Mouse (Mus musculus): ENCODE measurements around the gene Tspyl1. TPM values are rescaled to one million over a fixed set of nuclear protein-coding genes. Genes with fewer than 3 reads are reported as not detected.

Tspyl1 gene
- polyA plus RNA-seq, 1 experiment from 2014 or later: 125 TPM

GRCm38 (mm10) chr10:34317217-34317606, 35.2 kb downstream of the Tspyl1 start:
- Histone ChIP-seq H3K4me3 (ENCODE audit: low read length) (no peak overlapping the region), H3K9me3 (ENCODE audit: control insufficient read depth, low read length) (no peaks in the 10 kb centered on the region), H3K4me2 (ENCODE audit: low read length) (peak overlapping the region; percentile 52), H3K27me3 (replicated peaks; ENCODE audit: control insufficient read depth, insufficient read depth, low read length) (no peaks in the 10 kb centered on the region), H3K27ac (ENCODE audit: low read depth, low read length) (peak overlapping the region; percentile 78; the same call in 1 of the 2 replicates), H3K9ac (ENCODE audit: low read depth, low read length) (no peak overlapping the region), H3K36me3 (ENCODE audit: control insufficient read depth, insufficient read depth, low read length) (no peaks in the 10 kb centered on the region), H3K4me1 (ENCODE audit: control insufficient read depth, insufficient read depth, low read depth, low read length) (peaks cover 14% of the 10 kb centered on the region)
- ATAC-seq: no peak; the same call in 1 of the 2 replicates
- 14% methylated on average over 2 of the region's 2 CpGs for WGBS

DNA sequence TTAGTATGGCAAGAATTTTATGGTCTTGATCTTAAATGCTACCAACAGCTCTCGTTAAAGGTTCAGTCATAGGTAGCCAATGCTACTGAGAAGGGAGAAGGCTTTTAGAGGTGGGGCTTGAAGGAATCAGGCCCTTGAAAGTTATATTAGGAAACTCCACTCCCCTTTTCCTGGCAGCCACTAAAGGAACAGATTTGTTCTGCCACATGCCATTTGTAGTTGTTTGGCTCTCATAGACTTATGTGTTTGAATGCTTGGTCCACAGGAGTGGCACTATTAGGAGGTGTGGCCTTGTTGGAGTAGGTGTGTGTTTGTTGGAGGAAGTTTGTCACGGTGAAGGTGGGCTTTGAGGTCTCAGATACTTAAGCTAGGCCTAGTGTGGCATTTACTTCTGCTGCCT, 38.8 kb downstream of the Tspyl1 start:
- no peak for ATAC-seq
- 92% methylated on average over 2 of the region's 2 CpGs for WGBS
- peaks cover 8% of the 10 kb centered on the region for H3K4me1 ChIP-seq (ENCODE audit: control insufficient read depth, insufficient read depth, low read depth, low read length)
- no peak overlapping the region for H3K4me3 ChIP-seq (ENCODE audit: low read length)
- no peaks in the 10 kb centered on the region for H3K27me3 ChIP-seq (replicated peaks; ENCODE audit: control insufficient read depth, insufficient read depth, low read length)
- no peak overlapping the region for H3K9ac ChIP-seq (ENCODE audit: low read depth, low read length)
- no peaks in the 10 kb centered on the region for H3K9me3 ChIP-seq (ENCODE audit: control insufficient read depth, low read length)
- H3K4me2 ChIP-seq (ENCODE audit: low read length): no peak overlapping the region
- H3K36me3 ChIP-seq (ENCODE audit: control insufficient read depth, insufficient read depth, low read length): no peaks in the 10 kb centered on the region
- no peak overlapping the region for H3K27ac ChIP-seq (ENCODE audit: low read depth, low read length)

DNA sequence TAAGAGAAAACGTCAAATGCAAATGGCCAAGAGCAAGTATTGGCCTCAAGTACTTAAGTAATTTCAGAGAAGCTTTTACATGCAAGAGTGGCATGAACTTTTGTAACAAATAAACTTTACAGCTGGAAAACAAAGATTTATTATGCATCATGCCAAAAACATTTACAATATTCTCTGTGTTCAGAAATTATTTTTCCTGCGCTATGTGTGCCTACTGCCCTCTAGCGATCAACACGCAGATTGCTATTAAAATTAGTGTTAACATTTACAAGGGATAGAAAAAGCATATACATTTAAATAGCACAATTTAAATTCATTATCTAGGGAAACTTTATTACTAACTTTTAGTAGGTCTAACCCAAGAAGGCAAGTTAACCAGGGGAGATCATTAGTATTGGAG, 44.7 kb downstream of the Tspyl1 start:
- H3K4me3 ChIP-seq (ENCODE audit: low read length): no peak overlapping the region
- H3K36me3 ChIP-seq (ENCODE audit: control insufficient read depth, insufficient read depth, low read length): no peaks in the 10 kb centered on the region
- H3K27me3 ChIP-seq (replicated peaks; ENCODE audit: control insufficient read depth, insufficient read depth, low read length): no peaks in the 10 kb centered on the region
- no peak overlapping the region for H3K4me2 ChIP-seq (ENCODE audit: low read length)
- no peak overlapping the region for H3K27ac ChIP-seq (ENCODE audit: low read depth, low read length)
- no peaks in the 10 kb centered on the region for H3K9me3 ChIP-seq (ENCODE audit: control insufficient read depth, low read length)
- H3K9ac ChIP-seq (ENCODE audit: low read depth, low read length): no peak overlapping the region
- ATAC-seq: no peak
- no peaks in the 10 kb centered on the region for H3K4me1 ChIP-seq (ENCODE audit: control insufficient read depth, insufficient read depth, low read depth, low read length)
- WGBS: 20% methylated on average over 4 of the region's 4 CpGs

DNA sequence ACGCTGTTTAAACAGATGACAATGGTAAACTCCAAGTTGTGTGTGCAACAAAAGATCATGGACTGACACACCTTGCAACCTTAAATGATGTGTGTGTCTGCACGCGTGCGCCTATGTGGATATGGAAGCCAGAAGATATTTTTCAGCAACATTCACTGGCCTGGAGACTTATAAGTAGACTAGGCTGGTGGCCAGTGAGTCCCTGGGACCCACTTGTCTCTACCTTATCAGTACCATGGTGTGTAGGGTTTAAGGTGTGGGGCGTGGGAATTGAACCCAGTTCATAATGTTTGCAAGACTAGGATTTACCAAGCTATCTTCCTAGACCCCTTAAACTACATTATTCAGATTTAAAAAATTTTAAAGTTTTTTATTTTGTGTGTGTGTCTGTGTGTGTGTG, 45.2 kb downstream of the Tspyl1 start:
- WGBS: 64% methylated on average over 5 of the region's 5 CpGs
- no peak overlapping the region for H3K9ac ChIP-seq (ENCODE audit: low read depth, low read length)
- H3K9me3 ChIP-seq (ENCODE audit: control insufficient read depth, low read length): no peaks in the 10 kb centered on the region
- H3K4me3 ChIP-seq (ENCODE audit: low read length): no peak overlapping the region
- H3K36me3 ChIP-seq (ENCODE audit: control insufficient read depth, insufficient read depth, low read length): no peaks in the 10 kb centered on the region
- H3K4me1 ChIP-seq (ENCODE audit: control insufficient read depth, insufficient read depth, low read depth, low read length): no peaks in the 10 kb centered on the region
- 0 out of 2 replicates have a peak, but pooled peaks have one; percentile 20 for ATAC-seq
- H3K27me3 ChIP-seq (replicated peaks; ENCODE audit: control insufficient read depth, insufficient read depth, low read length): no peaks in the 10 kb centered on the region
- H3K27ac ChIP-seq (ENCODE audit: low read depth, low read length): no peak overlapping the region
- H3K4me2 ChIP-seq (ENCODE audit: low read length): no peak overlapping the region

DNA sequence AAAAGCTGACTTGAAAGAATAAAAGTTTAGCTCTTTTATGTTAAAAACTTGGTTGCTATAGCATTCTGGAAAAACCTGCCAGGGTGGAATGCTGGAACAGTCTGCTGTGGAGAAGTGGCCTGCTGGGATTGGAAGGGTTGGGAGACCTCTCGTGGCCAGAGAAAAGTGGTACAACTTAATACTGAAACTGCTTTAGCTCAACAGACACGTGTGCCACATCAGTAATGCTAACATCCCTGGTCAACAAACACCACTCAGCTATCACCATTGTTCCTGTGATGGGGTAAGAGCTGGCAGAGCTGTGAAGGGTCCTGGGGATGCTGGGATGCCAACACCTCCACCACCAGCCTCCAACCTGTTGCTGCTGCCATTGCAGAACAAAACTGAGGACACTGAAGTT, 46.3 kb downstream of the Tspyl1 start:
- Histone ChIP-seq H3K9ac (ENCODE audit: low read depth, low read length) (no peak overlapping the region), H3K9me3 (ENCODE audit: control insufficient read depth, low read length) (no peaks in the 10 kb centered on the region), H3K27me3 (replicated peaks; ENCODE audit: control insufficient read depth, insufficient read depth, low read length) (no peaks in the 10 kb centered on the region), H3K4me1 (ENCODE audit: control insufficient read depth, insufficient read depth, low read depth, low read length) (no peaks in the 10 kb centered on the region), H3K4me3 (ENCODE audit: low read length) (no peak overlapping the region), H3K27ac (ENCODE audit: low read depth, low read length) (no peak overlapping the region), H3K4me2 (ENCODE audit: low read length) (no peak overlapping the region), H3K36me3 (ENCODE audit: control insufficient read depth, insufficient read depth, low read length) (no peaks in the 10 kb centered on the region)
- ATAC-seq: peak; percentile 88
- WGBS: 0% methylated on average over 2 of the region's 2 CpGs

Other genes with a start within 250 kb of the Tspyl1 start
- gene Trappc3l, start 244.6 kb upstream of the Tspyl1 start, polyA plus RNA-seq (2015; fragmentation: Nextera tagmentation; extraction: Ambion mirVana): not detected in 2 replicates
- gene Calhm4, start 237.9 kb upstream of the Tspyl1 start, polyA plus RNA-seq (2015; fragmentation: Nextera tagmentation; extraction: Ambion mirVana): not detected in 2 replicates
- 1.0 and 1.1 TPM in 2 replicates for gene Calhm5, start 185.7 kb upstream of the Tspyl1 start, polyA plus RNA-seq (2015; fragmentation: Nextera tagmentation; extraction: Ambion mirVana)
- 0.76 and 0.79 TPM in 2 replicates for gene Calhm6, start 154.2 kb upstream of the Tspyl1 start, polyA plus RNA-seq (2015; fragmentation: Nextera tagmentation; extraction: Ambion mirVana)
- 6.1 and 9.1 TPM in 2 replicates for gene Dse, start 74.5 kb upstream of the Tspyl1 start, polyA plus RNA-seq (2015; fragmentation: Nextera tagmentation; extraction: Ambion mirVana)
- 413 and 424 TPM in 2 replicates for gene Tspyl4, start 15.3 kb downstream of the Tspyl1 start, polyA plus RNA-seq (2015; fragmentation: Nextera tagmentation; extraction: Ambion mirVana)
- 0.11 and 2.6 TPM in 2 replicates for gene Col10a1, start 107.8 kb downstream of the Tspyl1 start, polyA plus RNA-seq (2015; fragmentation: Nextera tagmentation; extraction: Ambion mirVana)
- gene Nt5dc1, start 136.4 kb downstream of the Tspyl1 start, polyA plus RNA-seq (2015; fragmentation: Nextera tagmentation; extraction: Ambion mirVana): 2.0 and 2.6 TPM in 2 replicates
- gene Frk, start 201.2 kb downstream of the Tspyl1 start, polyA plus RNA-seq (2015; fragmentation: Nextera tagmentation; extraction: Ambion mirVana): 0.65 and 1.1 TPM in 2 replicates